Mouse (Mus musculus) CH12.LX (cell line): Measurements from ENCODE around the gene Slc45a3. TPM values are rescaled to one million over a fixed set of nuclear protein-coding genes. Genes with fewer than 3 reads are reported as not detected.

Source experiments
- DNase-seq: peaks from one replicate; pipeline ENCODE4 v3.0.0-alpha.2; 2013; ENCODE audit errors: extremely low read depth
- H3K27ac ChIP-seq: 2 replicates; pipeline ENCODE4 v1.5.1; 2012; ENCODE audit warnings: low read depth, mild to moderate bottlenecking, control low read depth, moderate library complexity; ENCODE audit not compliant: insufficient read depth
- H3K27me3 ChIP-seq: replicated peaks from 2 replicates; pipeline ENCODE3; 2012; ENCODE audit warnings: inconsistent platforms
- H3K36me3 ChIP-seq, 2 experiments: replicated peaks in 1 of 2; 2 replicates each; pipeline versions ENCODE3 to v1.6.1; 2012; ENCODE audit warnings: inconsistent platforms in 1 of 2, low read length in 1 of 2, mild to moderate bottlenecking in 1 of 2, mixed read lengths in 1 of 2, moderate library complexity in 1 of 2; ENCODE audit not compliant: control insufficient read depth in 1 of 2, insufficient read depth in 1 of 2
- H3K4me1 ChIP-seq, 2 experiments: 2 replicates each; pipeline ENCODE4 v1.6.1; 2012; ENCODE audit warnings: inconsistent platforms in 1 of 2, moderate library complexity in 1 of 2; ENCODE audit not compliant: insufficient read depth in 2 of 2, control insufficient read depth in 1 of 2
- H3K4me2 ChIP-seq: 2 replicates; pipeline ENCODE4 v1.6.1; 2012; ENCODE audit warnings: low read depth, mild to moderate bottlenecking, control low read depth; ENCODE audit not compliant: poor library complexity, insufficient read depth, severe bottlenecking
- H3K4me3 ChIP-seq, 3 experiments: fragments of 150-350 bp in 1 of 3; sonication (generic) in 1 of 3; replicated peaks in 1 of 3; 2 replicates each; pipeline versions ENCODE3 to v1.5.1; 2011 to 2012; ENCODE audit warnings: low read depth in 2 of 3, low read length in 2 of 3, mild to moderate bottlenecking in 2 of 3, moderate library complexity in 2 of 3, control low read depth in 1 of 3, improper control_type of control experiment in 1 of 3, inconsistent platforms in 1 of 3, mixed read lengths in 1 of 3; ENCODE audit not compliant: poor library complexity in 1 of 3
- H3K79me2 ChIP-seq: replicated peaks from 2 replicates; pipeline ENCODE4 v1.6.1; 2012; ENCODE audit warnings: mild to moderate bottlenecking, moderate library complexity; ENCODE audit not compliant: control insufficient read depth, poor library complexity, insufficient read depth, severe bottlenecking; ENCODE audit errors: extremely low read depth
- H3K9ac ChIP-seq: 2 replicates; pipeline ENCODE4 v1.6.1; 2012; ENCODE audit warnings: low read depth, mild to moderate bottlenecking, control low read depth, moderate library complexity; ENCODE audit not compliant: insufficient read depth
- H3K9me3 ChIP-seq: replicated peaks from 2 replicates; pipeline ENCODE3; 2012; ENCODE audit warnings: low read length, inconsistent platforms, mixed read lengths
- CHD2 ChIP-seq: IDR thresholded peaks from 2 replicates; pipeline ENCODE4 v1.6.1; 2011; ENCODE audit warnings: low read length, improper control_type of control experiment
- ETS1 ChIP-seq: conservative IDR thresholded peaks from 2 replicates; pipeline ENCODE4 v1.6.1; 2012; ENCODE audit warnings: low read depth, mild to moderate bottlenecking, inconsistent platforms, low read length, improper control_type of control experiment, moderate library complexity
- GABPA ChIP-seq: IDR thresholded peaks from 2 replicates; pipeline ENCODE4 v1.6.1; 2012; ENCODE audit warnings: low read depth, low read length, improper control_type of control experiment, inconsistent platforms; ENCODE audit not compliant: insufficient replicate concordance
- HCFC1 ChIP-seq: IDR thresholded peaks from 2 replicates; pipeline ENCODE4 v1.6.1; 2012; ENCODE audit warnings: low read depth, mild to moderate bottlenecking, inconsistent platforms, low read length, improper control_type of control experiment
- MAFK ChIP-seq: IDR thresholded peaks from 2 replicates; pipeline ENCODE4 v1.6.1; 2011; ENCODE audit warnings: low read length, improper control_type of control experiment; ENCODE audit not compliant: insufficient replicate concordance
- MAX ChIP-seq: IDR thresholded peaks from 2 replicates; pipeline ENCODE4 v1.6.1; 2011; ENCODE audit warnings: low read length, improper control_type of control experiment
- MXI1 ChIP-seq: IDR thresholded peaks from 2 replicates; pipeline ENCODE4 v1.6.1; 2011; ENCODE audit warnings: mild to moderate bottlenecking, low read depth, low read length, improper control_type of control experiment
- NELFE ChIP-seq: IDR thresholded peaks from 2 replicates; pipeline ENCODE4 v1.6.1; 2011; ENCODE audit warnings: low read depth, low read length, improper control_type of control experiment
- POLR2AphosphoS2 ChIP-seq: IDR thresholded peaks from 2 replicates; pipeline ENCODE4 v1.6.1; 2011; ENCODE audit warnings: low read depth, low read length, improper control_type of control experiment
- TCF12 ChIP-seq: IDR thresholded peaks from 2 replicates; pipeline ENCODE4 v1.6.1; 2014; ENCODE audit warnings: low read depth, mild to moderate bottlenecking, inconsistent platforms, low read length, improper control_type of control experiment
- USF2 ChIP-seq: conservative IDR thresholded peaks from 2 replicates; pipeline ENCODE4 v1.6.1; 2011; ENCODE audit warnings: low read depth, low read length, improper control_type of control experiment
- ZC3H11A ChIP-seq: IDR thresholded peaks from 2 replicates; pipeline ENCODE4 v1.6.1; 2012; ENCODE audit warnings: low read depth, mild to moderate bottlenecking, inconsistent platforms, low read length, improper control_type of control experiment
- dilution Hi-C: fragments of 300-500 bp; cut with MboI; formaldehyde crosslinking; loops from 2 replicates; pipeline ENCODE4 v1.14.3; 2020; ENCODE audit warnings: low sequenced_read_pairs; ENCODE audit not compliant: extremely low pct_unique_long_range_greater_than_20kb, extremely low pct_ligation_motif_present
- in situ Hi-C: fragments of 300-500 bp; cut with MboI; formaldehyde crosslinking; loops from 3 replicates; pipeline ENCODE4 v1.14.3; 2019; ENCODE audit warnings: low sequenced_read_pairs, low pct_ligation_motif_present, low pct_unique_long_range_greater_than_20kb, mixed read lengths
- polyA plus RNA-seq: library from polyadenylated mRNA; unstranded; fragments of >175 nt; gene quantifications from 2 replicates; pipeline ENCODE4 v1.2.1, GENCODE M21; 2012; ENCODE audit warnings: low read depth; ENCODE audit not compliant: insufficient read length
- total RNA-seq, 2 experiments: library from RNA; depleted of rRNA; stranded (reverse); fragments of 300-350 nt in 1 of 2; fragments of >200 nt in 1 of 2; gene quantifications; 2 replicates each; pipeline ENCODE4 v1.2.3; 2012 to 2014

Gene Slc45a3
- total and polyA plus RNA-seq, 3 experiments = 0.16 to 0.47 (median 0.20) TPM

DNA sequence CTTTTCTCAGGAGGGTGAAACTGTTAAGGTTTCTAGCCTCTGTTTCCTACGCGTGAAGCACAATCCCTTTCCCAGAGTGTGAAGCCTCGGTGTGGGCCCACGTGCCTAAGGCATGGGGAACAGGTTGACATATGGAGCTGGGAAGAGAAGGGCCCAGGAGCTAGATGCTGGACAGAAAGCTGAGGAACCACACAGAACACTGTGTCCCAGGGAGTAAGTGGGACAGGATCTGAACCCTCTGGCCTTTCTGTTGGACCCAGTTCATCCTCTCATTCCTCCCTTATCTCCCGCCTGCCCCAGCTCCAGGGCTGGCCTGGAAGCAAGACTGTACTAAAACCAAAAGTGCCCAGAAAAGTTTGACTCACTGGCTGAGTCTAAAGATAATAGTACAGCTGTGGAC lies 1.3 kb downstream of the Slc45a3 start:
- Histone ChIP-seq H3K27me3 (peaks cover 87% of the 10 kb centered on the region), H3K4me1 (peaks cover 0 to 3% of the 10 kb centered on the region in 2 experiments; a peak in 2 of 4 replicates), H3K36me3 (no peaks in the 10 kb centered on the region), H3K9me3 (no peaks in the 10 kb centered on the region), H3K27ac (no peak overlapping the region), H3K4me3 (no peak overlapping the region), H3K9ac (no peak overlapping the region), H3K4me2 (no peak overlapping the region), H3K79me2 (no peaks in the 10 kb centered on the region)
- dilution Hi-C loops = no loop called here
- DNase-seq = no peak
- in situ Hi-C loops = no loop called here
- TF ChIP-seq MAFK (no peak), MXI1 (no peak)

DNA sequence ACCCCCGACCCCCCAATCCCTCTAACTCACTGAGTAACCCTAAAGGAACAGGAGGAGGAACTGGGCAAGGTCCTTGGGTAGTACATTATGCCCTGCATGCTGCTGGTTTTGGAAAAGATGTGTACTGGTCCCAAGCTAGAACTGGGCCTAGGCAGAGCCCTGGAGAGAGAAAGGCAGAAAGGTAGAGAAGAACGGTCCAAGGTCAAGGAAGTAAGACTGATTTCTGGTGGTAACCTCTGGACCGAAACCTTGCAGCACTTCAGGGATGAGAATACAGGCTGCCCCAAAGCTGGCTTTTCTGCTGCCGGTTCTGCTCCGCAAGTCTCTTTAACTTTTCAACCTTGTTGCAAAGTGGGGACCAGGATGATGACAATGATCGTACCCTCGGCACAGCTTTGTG lies 1.8 kb downstream of the Slc45a3 start:
- Histone ChIP-seq H3K27ac (no peak overlapping the region), H3K9ac (no peak overlapping the region), H3K79me2 (no peaks in the 10 kb centered on the region), H3K27me3 (peaks cover 89% of the 10 kb centered on the region), H3K4me2 (no peak overlapping the region), H3K9me3 (no peaks in the 10 kb centered on the region), H3K4me3 (no peak overlapping the region), H3K4me1 (peaks cover 0 to 3% of the 10 kb centered on the region in 2 experiments; a peak in 2 of 4 replicates), H3K36me3 (no peaks in the 10 kb centered on the region)
- dilution Hi-C loops = no loop called here
- TF ChIP-seq TCF12 (no peak), POLR2AphosphoS2 (no peak), USF2 (no peak), CHD2 (no peak), HCFC1 (no peak), ETS1 (no peak), MXI1 (no peak), GABPA (no peak), MAX (no peak)
- DNase-seq = no peak
- in situ Hi-C loops = no loop called here

DNA sequence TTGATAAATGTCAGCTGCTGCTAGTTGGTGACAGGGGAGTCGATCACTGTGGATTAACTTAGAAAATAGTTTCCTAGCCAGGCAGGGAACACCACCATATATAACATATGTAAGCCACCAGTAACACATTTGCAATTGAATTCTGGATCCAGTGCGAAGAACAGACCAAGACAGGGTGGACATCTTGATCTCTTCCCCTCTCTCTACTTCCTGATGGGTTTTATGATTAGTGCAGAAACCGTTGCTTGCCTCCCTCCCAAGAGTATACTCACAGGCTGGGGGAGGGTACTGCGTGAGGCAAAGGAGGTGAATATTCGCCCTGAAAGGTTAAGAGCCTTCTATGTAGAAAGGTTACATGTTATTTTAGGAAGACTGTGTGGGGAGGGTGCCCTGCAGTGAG lies 3.1 kb downstream of the Slc45a3 start:
- Histone ChIP-seq H3K4me3 (no peak overlapping the region), H3K4me1 (peaks cover 0 to 7% of the 10 kb centered on the region in 2 experiments; a peak in 2 of 4 replicates), H3K27me3 (peaks cover 89% of the 10 kb centered on the region), H3K79me2 (no peaks in the 10 kb centered on the region), H3K27ac (no peak overlapping the region), H3K9me3 (no peaks in the 10 kb centered on the region), H3K36me3 (no peaks in the 10 kb centered on the region), H3K9ac (no peak overlapping the region), H3K4me2 (no peak overlapping the region)
- dilution Hi-C loops = no loop called here
- in situ Hi-C loops = no loop called here
- no peak for DNase-seq
- TF ChIP-seq ZC3H11A (no peak), NELFE (no peak)
